10 mouse cellular contexts compared by ENCODE assay signal in the genomic region with DNA sequence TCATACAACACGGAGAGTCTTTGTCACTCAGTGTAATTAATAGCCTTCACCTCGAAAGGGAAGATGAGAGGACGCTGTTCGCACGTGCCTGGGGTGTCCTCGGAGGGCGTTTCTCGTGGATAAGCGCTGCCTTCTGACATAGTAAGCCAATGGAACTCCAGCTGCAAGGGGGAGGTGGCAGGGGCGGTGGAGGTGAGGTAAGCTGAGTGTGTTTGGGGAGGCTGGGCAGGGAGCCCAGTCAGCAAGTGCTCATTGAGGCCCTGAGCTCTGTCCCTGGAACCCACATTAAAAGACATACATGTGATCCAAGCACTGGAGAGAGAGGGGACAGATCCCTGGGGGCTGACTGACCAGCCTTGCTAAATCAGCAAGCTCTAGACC.
A peak's percentile ranks its signal among the peaks of the same experiment; 100 is the strongest.
DNase-seq lines count a peak whose midpoint lies in the region; ATAC-seq lines count a peak whose summit lies in the region.
"Had no signal": no experiment of that assay in that cellular context is flagged by ENCODE, and none has a peak within 500 bp of the region (broad histone marks: within the 10 kb centered on the region; RNA-seq: fewer than 3 reads in every experiment).

No protein-coding gene starts in this region.

- ATAC-seq in forebrain, embryonic 14.5 days = peak; percentile 80
- no peak for ATAC-seq in forebrain, embryonic 12.5 days (ENCODE audit: low FRiP score)
- no peak for ATAC-seq in limb, embryonic 12.5 days (ENCODE audit: insufficient number of reproducible peaks, insufficient read depth, low FRiP score, low TSS enrichment, low read depth)
- 0 out of 2 replicates have a peak, but pooled peaks have one; percentile 31 for ATAC-seq in hindbrain, embryonic 14.5 days (ENCODE audit: low FRiP score)

- H3K4me2 ChIP-seq in forebrain, embryonic 14.5 days (ENCODE audit: low read length) = peak overlapping the region; percentile 9; the same call in 1 of the 2 replicates
- H3K4me2 ChIP-seq in forebrain, embryonic 12.5 days = no peak overlapping the region
- H3K4me2 ChIP-seq in limb, embryonic 12.5 days = no peak overlapping the region
- no peak overlapping the region for H3K4me2 ChIP-seq in hindbrain, embryonic 14.5 days (replicated peaks)

- DNase-seq in forebrain, embryonic 14.5 days (ENCODE audit: low spot score) = peak; percentile 63
- no peak for DNase-seq in limb, embryonic 10.5 days (ENCODE audit: low spot score)
- DNase-seq in hindbrain, embryonic 14.5 days (ENCODE audit: low spot score) = no peak
- DNase-seq in lung, postnatal 36 days = peak; percentile 51
- DNase-seq in MN1 (ENCODE audit: low spot score) = no peak
- no peak for DNase-seq in thymus, postnatal 14 days
- DNase-seq: adrenal gland, postnatal 14 days; cerebellum, adult 9-11 months had no signal

- no peaks in the 10 kb centered on the region for H3K36me3 ChIP-seq in forebrain, embryonic 14.5 days (ENCODE audit: control insufficient read depth, insufficient read depth, low read length)
- no peaks in the 10 kb centered on the region for H3K36me3 ChIP-seq in forebrain, embryonic 12.5 days (replicated peaks)
- H3K36me3 ChIP-seq in limb, embryonic 12.5 days = no peaks in the 10 kb centered on the region
- no peaks in the 10 kb centered on the region for H3K36me3 ChIP-seq in limb, embryonic 10.5 days
- H3K36me3 ChIP-seq in hindbrain, embryonic 14.5 days (replicated peaks; ENCODE audit: control insufficient read depth, insufficient read depth) = no peaks in the 10 kb centered on the region

- 51% methylated on average over 10 of the region's 10 CpGs for WGBS in forebrain, embryonic 14.5 days
- WGBS in forebrain, embryonic 12.5 days = 70% methylated on average over 10 of the region's 10 CpGs
- WGBS in limb, embryonic 12.5 days = 79% methylated on average over 10 of the region's 10 CpGs
- WGBS in limb, embryonic 10.5 days = 76% methylated on average over 10 of the region's 10 CpGs
- 51% methylated on average over 10 of the region's 10 CpGs for WGBS in hindbrain, embryonic 14.5 days

- peaks cover 7% of the 10 kb centered on the region; the same call in 1 of the 2 replicates for H3K4me1 ChIP-seq in forebrain, embryonic 14.5 days (ENCODE audit: control insufficient read depth, insufficient read depth, low read length)
- no peaks in the 10 kb centered on the region for H3K4me1 ChIP-seq in forebrain, embryonic 12.5 days
- H3K4me1 ChIP-seq in limb, embryonic 12.5 days (replicated peaks) = peaks cover 15% of the 10 kb centered on the region
- no peaks in the 10 kb centered on the region for H3K4me1 ChIP-seq in limb, embryonic 10.5 days
- 0 out of 2 replicates have a peak, but pooled peaks cover 6% of the 10 kb centered on the region for H3K4me1 ChIP-seq in hindbrain, embryonic 14.5 days (replicated peaks; ENCODE audit: control insufficient read depth, insufficient read depth, low read length)

- 0 out of 2 replicates have a peak overlapping the region, but pooled peaks have one; percentile 27 for H3K27ac ChIP-seq in forebrain, embryonic 14.5 days (ENCODE audit: low read depth, low read length)
- no peak overlapping the region; the same call in 1 of the 2 replicates for H3K27ac ChIP-seq in forebrain, embryonic 12.5 days
- H3K27ac ChIP-seq in limb, embryonic 12.5 days = peak overlapping the region; percentile 51; the same call in 1 of the 2 replicates
- no peak overlapping the region for H3K27ac ChIP-seq in limb, embryonic 10.5 days
- peak overlapping the region; percentile 57; the same call in 1 of the 2 replicates for H3K27ac ChIP-seq in hindbrain, embryonic 14.5 days

- no peak overlapping the region for H3K9ac ChIP-seq in forebrain, embryonic 14.5 days (ENCODE audit: low read length)
- no peak overlapping the region for H3K9ac ChIP-seq in forebrain, embryonic 12.5 days
- no peak overlapping the region for H3K9ac ChIP-seq in limb, embryonic 12.5 days (replicated peaks)
- H3K9ac ChIP-seq in hindbrain, embryonic 14.5 days = no peak overlapping the region

- no peaks in the 10 kb centered on the region for H3K9me3 ChIP-seq in forebrain, embryonic 14.5 days (replicated peaks; ENCODE audit: control insufficient read depth, low read length)
- no peaks in the 10 kb centered on the region for H3K9me3 ChIP-seq in forebrain, embryonic 12.5 days
- no peaks in the 10 kb centered on the region for H3K9me3 ChIP-seq in limb, embryonic 12.5 days
- no peaks in the 10 kb centered on the region for H3K9me3 ChIP-seq in limb, embryonic 10.5 days (replicated peaks)
- no peaks in the 10 kb centered on the region for H3K9me3 ChIP-seq in hindbrain, embryonic 14.5 days (ENCODE audit: control insufficient read depth, low read length)

- no peaks in the 10 kb centered on the region for H3K27me3 ChIP-seq in forebrain, embryonic 14.5 days (replicated peaks; ENCODE audit: control insufficient read depth, insufficient read depth, low read length)
- no peaks in the 10 kb centered on the region for H3K27me3 ChIP-seq in forebrain, embryonic 12.5 days
- peaks cover 6% of the 10 kb centered on the region; the same call in 1 of the 2 replicates for H3K27me3 ChIP-seq in limb, embryonic 12.5 days
- H3K27me3 ChIP-seq in limb, embryonic 10.5 days (ENCODE audit: low read depth, poor library complexity, severe bottlenecking) = 0 out of 2 replicates have a peak, but pooled peaks cover 4% of the 10 kb centered on the region
- H3K27me3 ChIP-seq in hindbrain, embryonic 14.5 days (ENCODE audit: control insufficient read depth, insufficient read depth, low read length) = no peaks in the 10 kb centered on the region

- no peak overlapping the region for H3K4me3 ChIP-seq in forebrain, embryonic 14.5 days (ENCODE audit: low read depth, low read length)
- H3K4me3 ChIP-seq in forebrain, embryonic 12.5 days (replicated peaks) = no peak overlapping the region
- no peak overlapping the region for H3K4me3 ChIP-seq in limb, embryonic 12.5 days (replicated peaks)
- no peak overlapping the region for H3K4me3 ChIP-seq in limb, embryonic 10.5 days
- no peak overlapping the region for H3K4me3 ChIP-seq in hindbrain, embryonic 14.5 days (replicated peaks; ENCODE audit: low read length)

Comparison
In these comparisons a context has a peak if more than half of its experiments do, and no peak if none do; other contexts are left out.
1. ATAC-seq: peak in forebrain, embryonic 14.5 days (single experiment) and hindbrain, embryonic 14.5 days (single experiment); none in forebrain, embryonic 12.5 days (single experiment) and limb, embryonic 12.5 days (single experiment).
2. H3K27ac ChIP-seq: peak in forebrain, embryonic 14.5 days (single experiment), limb, embryonic 12.5 days (single experiment) and hindbrain, embryonic 14.5 days (single experiment); none in forebrain, embryonic 12.5 days (single experiment) and limb, embryonic 10.5 days (single experiment).
3. DNase-seq: peak in forebrain, embryonic 14.5 days (single experiment) and lung, postnatal 36 days (single experiment); none in limb, embryonic 10.5 days (single experiment), hindbrain, embryonic 14.5 days (single experiment), MN1 (single experiment) and thymus, postnatal 14 days (single experiment).